Mouse (Mus musculus) erythroblast, embryonic 14.5 days (primary cell): ENCODE results near the gene Ankdd1a.

Source experiments
- GATA1 ChIP-seq: IDR thresholded peaks from 2 replicates; pipeline ENCODE4 v1.6.1; 2012; ENCODE audit warnings: low read length, inconsistent platforms, mixed read lengths
- TAL1 ChIP-seq: IDR thresholded peaks from 3 replicates; pipeline ENCODE4 v1.6.1; 2012; ENCODE audit warnings: low read length, inconsistent platforms, mixed read lengths

- TF ChIP-seq TAL1 (no peak), GATA1 (no peak)
These were observed 75.3 kb downstream of the Ankdd1a start for GRCm38 (mm10) chr9:65444692-65445091.
